Mouse (Mus musculus) layer of hippocampus, adult 9-11 months (tissue): ENCODE data around the gene Tnr.

Source experiments
- DNase-seq: peaks from one replicate; pipeline ENCODE4 v3.0.0; 2022

Gene Tnr

GRCm38 (mm10) chr1:159980355-159980754 is 456.8 kb downstream of the Tnr start:
- DNase-seq, result no peak
